Mouse (Mus musculus) cerebellum, postnatal 10 days (tissue): Measurements from ENCODE around the gene a.
"Not testable (repeated sequence)": the region's sequence is repeated elsewhere in the genome, so short reads cannot be mapped to it uniquely, and the experiment has no call there.

Experiments used
- DNase-seq, 2 experiments: peaks; one replicate each; pipeline ENCODE4 v3.0.0; 2021; ENCODE audit warnings: mixed read lengths in 2 of 2

Gene a

GRCm38 (mm10) chr2:154855383-154855782 lies 64.2 kb downstream of the a start:
- DNase-seq = peak; percentile 83 to 84

GRCm38 (mm10) chr2:154863672-154864071 lies 72.5 kb downstream of the a start:
- no peak for DNase-seq

GRCm38 (mm10) chr2:154865696-154866095 lies 74.5 kb downstream of the a start:
- peak; percentile 26 to 44 for DNase-seq

GRCm38 (mm10) chr2:154868106-154868505 lies 76.9 kb downstream of the a start:
- peak; percentile 64 to 75 for DNase-seq

- no peak for DNase-seq
Observed at GRCm38 (mm10) chr2:154869954-154870641, 78.9 kb downstream of the a start.

GRCm38 (mm10) chr2:154876621-154877020 lies 85.4 kb downstream of the a start:
- DNase-seq = no peak

GRCm38 (mm10) chr2:154891585-154891984 lies 100.4 kb downstream of the a start:
- no peak for DNase-seq

- peak; percentile 96 to 98 for DNase-seq
Observed at GRCm38 (mm10) chr2:154892201-154893044, 101.2 kb downstream of the a start, which contains the start of gene Eif2s2. Gene Eif2s2, minus strand, starts transcription at chr2:154892935.

GRCm38 (mm10) chr2:154893045-154893385 lies 101.8 kb downstream of the a start:
- no peak for DNase-seq

- no peak for DNase-seq
Observed at GRCm38 (mm10) chr2:154893548-154893947, 102.3 kb downstream of the a start.

GRCm38 (mm10) chr2:154899004-154899403 lies 107.8 kb downstream of the a start:
- DNase-seq = not testable (repeated sequence)

- not testable (repeated sequence) for DNase-seq
Observed at GRCm38 (mm10) chr2:154899412-154899811, 108.2 kb downstream of the a start.

GRCm38 (mm10) chr2:154902111-154902510 lies 110.9 kb downstream of the a start:
- no peak for DNase-seq

- no peak for DNase-seq
Observed at GRCm38 (mm10) chr2:154905796-154906195, 114.6 kb downstream of the a start.

GRCm38 (mm10) chr2:154908223-154908622 lies 117.0 kb downstream of the a start:
- not testable (repeated sequence) for DNase-seq

GRCm38 (mm10) chr2:154909789-154910188 lies 118.6 kb downstream of the a start:
- peak; percentile 32 to 34 for DNase-seq

GRCm38 (mm10) chr2:154915922-154916541 lies 124.8 kb downstream of the a start:
- DNase-seq = no peak

GRCm38 (mm10) chr2:154916547-154916946 lies 125.3 kb downstream of the a start:
- peak; percentile 49 to 62 for DNase-seq

- no peak for DNase-seq
Observed at GRCm38 (mm10) chr2:154917866-154918641, 126.9 kb downstream of the a start.

GRCm38 (mm10) chr2:154920896-154921295 lies 129.7 kb downstream of the a start:
- DNase-seq = peak; percentile 74 to 77

GRCm38 (mm10) chr2:154922134-154922533 lies 130.9 kb downstream of the a start:
- not testable (repeated sequence) for DNase-seq

- DNase-seq = no peak
Observed at GRCm38 (mm10) chr2:154925411-154926031, 134.3 kb downstream of the a start.
